Mouse (Mus musculus): ENCODE measurements around the gene Zfp592.
"Not testable (repeated sequence)": the region's sequence is repeated elsewhere in the genome, so short reads cannot be mapped to it uniquely, and the experiment has no call there.

Zfp592 gene

DNA sequence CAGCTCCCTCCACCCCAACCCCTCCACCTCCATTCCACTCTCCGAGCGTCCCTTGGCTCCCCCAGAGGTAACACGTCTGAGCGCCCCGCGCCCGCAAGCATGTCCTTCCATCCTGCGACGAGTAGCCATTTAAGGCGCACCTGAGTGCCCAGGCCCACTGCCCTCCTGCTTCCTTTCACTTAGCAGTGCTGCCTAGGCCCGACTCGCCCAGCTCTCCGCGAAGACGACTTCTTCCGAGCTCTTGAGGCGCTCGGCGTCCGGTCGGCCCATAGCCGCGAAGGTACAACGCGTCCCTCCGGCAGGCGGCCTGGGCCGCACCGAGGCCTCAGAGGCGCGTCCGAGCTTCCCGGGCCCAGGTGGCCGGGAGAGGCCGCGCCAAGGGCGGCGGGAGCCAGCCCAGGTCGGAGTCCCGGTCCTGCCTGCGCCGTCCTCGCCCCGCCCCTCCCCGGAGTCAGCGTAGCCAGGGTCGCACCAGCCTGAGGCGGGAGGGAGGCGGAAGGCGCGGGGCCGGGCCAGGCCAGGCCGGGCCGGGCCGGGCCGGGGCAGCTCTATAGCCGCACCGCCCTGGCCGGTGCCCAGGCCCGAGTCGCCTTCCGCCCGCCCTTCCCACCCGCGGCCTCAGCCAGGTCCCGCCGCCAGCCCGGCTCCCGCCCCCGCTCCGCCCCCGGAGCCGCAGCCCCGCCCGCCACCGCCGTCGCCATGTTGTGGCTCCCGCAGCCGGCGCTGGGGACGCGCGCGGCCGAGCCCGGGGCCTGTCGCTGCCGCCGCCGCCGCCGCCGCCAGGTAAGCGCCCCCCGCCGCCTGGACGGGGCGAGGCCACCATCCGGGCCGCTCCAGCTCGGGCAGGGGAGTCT is at the start of gene Zfp592:
Gene Zfp592, plus strand, starts transcription at position 702 of the 854 bp plus-strand sequence.
- DNase-seq, result peak; percentile 89

DNA sequence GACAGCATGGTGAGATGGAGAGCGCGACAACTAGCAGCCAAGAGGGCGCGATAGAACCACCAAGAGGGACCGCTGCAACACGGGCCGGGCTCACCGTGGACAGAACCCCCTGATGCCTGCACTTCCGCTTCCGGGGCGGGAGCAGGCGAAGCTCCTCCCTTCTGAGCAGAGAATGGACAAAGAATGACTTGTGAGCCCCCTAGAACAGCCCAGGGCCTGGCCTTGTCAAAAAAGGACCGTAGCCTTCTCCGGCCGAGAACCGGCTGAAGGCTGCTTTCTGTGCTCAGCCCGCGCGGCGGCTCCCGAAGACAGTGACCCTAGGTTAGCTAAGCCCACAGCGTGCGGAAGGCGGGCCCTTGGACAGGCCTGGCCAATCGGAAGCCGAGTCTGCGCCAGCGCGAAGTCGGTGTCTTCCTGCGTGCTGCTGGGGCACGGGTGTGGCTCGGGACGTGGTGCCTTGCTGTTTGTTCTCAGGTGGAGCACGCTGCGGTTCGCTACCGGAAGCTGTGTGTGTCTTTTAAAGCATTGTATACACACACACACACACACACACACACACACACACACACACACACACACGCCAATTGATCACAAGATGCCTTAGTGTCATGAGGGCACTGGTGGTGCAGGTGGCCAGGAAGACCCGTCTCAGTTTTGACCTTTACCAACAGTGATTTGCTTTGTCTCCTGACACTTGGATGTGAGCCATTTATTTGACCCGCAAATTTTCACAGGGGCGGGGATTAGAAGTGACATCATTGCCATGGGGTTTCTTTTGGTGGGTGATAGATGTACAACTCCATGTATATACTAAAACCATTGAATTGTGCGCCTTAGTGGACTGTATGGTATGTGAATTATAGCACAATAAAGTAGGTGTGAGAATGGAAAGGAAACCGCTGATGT is 45.8 kb upstream of the Zfp592 start, which contains the start of gene Sec11a:
Gene Sec11a, minus strand, starts transcription at position 336 of the 906 bp plus-strand sequence.
- DNase-seq, result peak; percentile 92

DNA sequence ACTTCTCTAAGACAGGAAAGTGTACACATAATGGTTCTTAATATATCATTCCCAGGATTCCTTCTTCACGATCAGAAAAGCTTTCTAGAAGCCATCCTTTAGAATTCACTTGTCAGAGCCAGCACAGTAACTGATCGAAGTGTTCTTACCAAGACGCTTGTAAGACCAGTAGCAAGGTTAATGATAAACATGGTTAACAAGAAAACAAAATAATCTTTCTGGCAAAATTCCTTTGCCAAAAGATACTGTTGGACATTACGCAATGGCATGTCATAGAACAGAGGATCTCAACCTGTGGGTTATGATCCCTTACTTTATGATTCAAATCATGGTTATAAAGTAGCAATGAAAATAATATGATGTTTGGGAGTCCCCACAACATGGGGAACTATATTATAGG is 42.0 kb upstream of the Zfp592 start:
- DNase-seq, result no peak

DNA sequence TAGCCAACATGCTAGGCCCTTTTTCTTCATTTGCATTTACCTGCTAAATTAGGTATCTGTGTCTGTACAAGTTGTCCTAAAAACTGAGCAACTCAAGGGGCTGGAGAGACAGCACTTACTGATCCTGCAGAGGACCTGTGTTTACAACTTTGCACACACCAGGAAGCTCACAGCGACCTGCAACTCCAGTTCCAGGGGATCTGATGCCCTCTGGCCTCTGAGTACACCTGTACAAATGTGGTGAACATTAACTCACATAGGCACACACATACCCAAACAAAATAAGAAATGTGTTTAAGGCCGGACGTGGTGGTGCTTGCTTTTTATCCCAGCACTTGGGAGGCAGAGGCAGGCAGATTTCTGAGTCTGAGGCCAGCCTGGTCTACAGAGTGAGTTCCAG is 41.3 kb upstream of the Zfp592 start:
- no peak for DNase-seq

DNA sequence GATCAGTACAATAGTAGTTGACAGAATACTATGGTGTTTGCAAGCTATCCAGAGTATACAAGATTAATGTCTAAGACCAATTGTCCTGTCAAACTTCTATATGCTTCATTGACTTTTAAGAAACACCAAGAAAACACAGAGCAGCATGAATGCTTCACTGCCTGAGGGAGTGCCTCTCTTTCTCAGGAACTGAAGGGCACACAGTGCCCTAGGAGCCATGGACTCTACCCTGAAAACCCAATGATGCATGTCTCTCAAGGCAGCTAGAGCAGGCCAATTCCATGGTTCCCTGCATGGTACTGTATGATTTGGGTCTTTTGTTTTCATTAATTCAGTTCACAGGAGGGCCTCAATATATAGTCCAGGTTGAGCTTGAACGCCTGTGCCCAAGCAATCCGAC is 39.2 kb upstream of the Zfp592 start:
- DNase-seq, result no peak

DNA sequence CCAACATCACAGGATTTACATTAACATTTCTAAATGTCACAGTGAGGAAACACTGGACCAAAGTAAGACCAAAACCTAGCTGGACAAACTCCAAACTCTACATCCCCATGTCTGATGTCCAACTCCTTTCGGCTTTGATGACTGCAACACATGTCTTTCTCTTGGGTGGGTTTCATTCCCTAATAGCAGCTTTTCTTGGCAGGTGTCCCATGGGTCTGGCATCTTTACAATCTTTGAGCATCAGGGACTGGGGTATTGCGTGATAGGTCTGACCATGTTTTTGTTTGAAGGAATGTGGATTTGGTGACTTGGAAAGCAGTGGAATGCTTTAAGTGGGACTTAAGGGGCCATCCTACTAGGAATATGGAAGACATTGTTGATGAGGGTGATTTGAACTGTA is 36.6 kb upstream of the Zfp592 start:
- no peak for DNase-seq

DNA sequence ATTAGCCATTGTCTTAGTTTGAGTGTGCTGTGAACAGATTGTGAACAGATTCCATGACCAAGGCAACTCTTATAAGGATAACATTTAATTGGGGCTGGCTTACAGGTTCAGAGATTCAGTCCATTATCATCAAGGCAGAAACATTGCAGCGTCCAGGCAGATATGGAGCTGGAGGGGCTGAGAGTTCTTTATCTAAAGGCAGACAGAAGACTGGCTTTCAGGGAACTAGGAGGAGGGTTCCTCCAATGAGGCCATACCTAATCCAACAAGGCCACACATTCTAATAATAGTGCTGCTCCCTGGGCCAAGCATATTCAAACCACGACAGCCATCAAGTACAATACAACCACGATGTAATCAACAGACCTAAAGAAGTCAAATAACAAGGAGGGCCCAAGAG is 34.5 kb upstream of the Zfp592 start:
- no peak for DNase-seq

DNA sequence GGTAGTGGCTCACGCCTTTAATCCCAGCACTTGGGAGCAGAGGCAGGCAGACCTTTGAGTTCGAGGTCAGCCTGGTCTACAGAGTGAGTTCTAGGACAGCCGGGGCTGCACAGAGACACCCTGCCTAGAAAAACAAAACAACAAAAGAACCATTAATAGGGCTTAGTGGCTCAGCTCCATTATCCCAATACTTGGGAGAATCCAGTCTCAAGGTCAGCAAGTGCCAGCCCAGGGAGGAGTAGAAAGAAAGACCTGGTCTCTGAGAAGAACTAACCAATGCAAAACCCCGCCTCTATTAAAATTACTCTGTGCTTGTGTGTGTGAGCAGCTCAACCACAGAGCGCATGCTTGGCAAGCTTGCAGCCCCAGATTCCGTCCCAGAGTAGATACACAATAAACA is 30.7 kb upstream of the Zfp592 start:
- DNase-seq, result no peak

DNA sequence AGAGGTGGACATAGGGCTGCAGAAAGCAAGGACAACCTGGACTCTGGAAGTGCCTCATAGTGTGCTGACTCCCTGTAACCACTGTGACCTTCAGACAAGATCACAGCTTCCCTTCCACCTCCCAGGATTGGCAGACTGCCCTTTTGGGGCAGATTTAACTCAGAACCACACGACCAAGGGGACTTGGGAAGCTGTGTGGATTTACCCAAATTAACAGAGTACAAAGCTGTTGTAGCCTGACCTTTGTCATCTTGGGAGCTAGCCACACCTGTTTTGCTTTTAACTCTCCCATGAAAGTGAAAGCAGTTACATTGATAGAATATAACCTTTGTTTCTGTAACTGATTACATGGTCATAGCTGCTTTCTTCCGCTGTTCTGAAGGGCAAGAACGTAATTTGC is 22.6 kb upstream of the Zfp592 start:
- DNase-seq, result no peak

DNA sequence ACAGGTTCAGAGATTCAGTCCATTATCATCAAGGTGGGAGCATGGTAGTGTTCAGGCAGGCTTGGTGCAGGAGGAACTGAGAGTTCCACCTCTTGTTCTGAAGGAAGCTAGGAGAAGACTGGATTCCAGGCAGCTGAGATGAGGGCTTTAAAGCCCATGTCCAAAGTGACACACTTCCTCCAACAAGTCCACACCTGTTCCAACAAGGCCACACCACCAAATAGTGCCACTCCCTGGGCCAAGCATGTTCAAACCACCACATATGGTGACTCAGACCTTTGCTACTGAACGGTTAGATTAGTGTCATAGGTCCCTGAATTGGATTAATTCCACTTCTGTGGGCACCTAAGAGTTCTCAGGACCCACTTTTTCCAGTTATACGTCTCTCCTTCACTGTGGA is 22.1 kb upstream of the Zfp592 start:
- no peak for DNase-seq

DNA sequence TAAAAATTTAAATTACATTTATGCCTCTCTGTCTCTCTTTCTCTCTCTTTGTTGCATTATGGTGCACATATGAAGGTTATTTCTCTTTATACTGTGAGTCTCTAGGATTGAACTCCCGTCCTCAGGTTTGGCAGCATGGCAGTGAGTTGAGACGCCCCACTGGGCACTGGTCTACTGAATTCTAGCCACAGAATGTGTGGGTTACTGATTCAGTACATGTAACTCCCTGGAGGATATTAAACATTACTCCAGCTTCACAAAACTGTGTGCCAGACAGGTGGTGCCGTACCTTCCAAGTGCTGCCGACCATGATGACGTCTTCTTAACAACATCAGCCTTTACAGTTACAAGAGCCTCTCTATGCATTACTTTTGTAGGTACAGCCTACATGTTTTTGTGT is 21.4 kb upstream of the Zfp592 start:
- DNase-seq, result no peak

DNA sequence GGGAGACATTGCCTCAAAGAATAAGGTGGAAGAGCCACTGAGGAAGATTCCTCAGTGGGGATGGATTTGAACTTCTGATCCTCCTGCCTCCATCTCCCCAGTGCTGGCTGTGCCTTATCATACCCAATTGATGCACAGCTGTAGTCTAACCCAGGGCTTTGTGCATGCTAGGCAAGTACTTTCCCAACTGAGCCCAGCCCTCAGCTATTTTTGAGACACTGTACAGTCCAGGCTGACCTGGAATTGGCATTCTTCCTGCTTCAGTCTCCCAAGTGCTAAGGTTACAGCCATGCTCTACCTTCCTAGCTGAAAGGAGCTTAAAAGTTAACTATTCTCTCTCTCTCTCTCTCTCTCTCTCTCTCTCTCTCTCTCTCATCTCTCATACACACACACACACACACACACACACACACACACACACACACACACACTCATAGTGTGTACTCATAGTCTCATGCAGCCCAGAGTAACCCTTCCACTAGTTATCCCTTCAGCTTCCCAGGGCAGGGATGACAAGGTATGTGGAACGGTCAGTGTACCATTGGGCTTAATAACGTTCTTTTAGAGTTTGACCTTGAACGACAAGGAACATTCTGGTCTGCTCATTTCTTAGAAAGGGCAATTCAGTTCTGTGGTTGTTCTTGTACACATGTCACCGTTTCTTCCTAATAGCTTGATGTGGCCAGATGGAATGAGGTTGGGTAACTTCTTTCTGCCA is 20.4 kb upstream of the Zfp592 start:
- not testable (repeated sequence) for DNase-seq

DNA sequence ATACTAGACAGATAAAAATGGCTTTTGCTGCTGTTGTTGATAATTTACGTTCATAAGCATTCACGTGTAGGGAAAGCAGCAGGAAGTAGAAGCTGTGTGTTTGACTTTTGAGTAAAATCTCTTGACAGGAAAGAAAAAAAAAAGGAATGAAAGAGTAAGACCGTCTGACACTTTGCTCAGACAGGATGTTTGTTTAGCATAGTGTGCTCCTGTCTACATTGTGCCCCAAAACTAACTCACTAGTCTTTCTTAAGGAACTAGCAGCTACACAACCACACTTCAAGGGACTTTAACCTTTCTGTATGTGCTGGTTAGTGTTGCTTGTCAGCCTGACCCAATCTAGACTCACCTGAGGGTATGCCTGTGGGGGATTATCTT is 19.9 kb upstream of the Zfp592 start:
- DNase-seq, result not testable (repeated sequence)

DNA sequence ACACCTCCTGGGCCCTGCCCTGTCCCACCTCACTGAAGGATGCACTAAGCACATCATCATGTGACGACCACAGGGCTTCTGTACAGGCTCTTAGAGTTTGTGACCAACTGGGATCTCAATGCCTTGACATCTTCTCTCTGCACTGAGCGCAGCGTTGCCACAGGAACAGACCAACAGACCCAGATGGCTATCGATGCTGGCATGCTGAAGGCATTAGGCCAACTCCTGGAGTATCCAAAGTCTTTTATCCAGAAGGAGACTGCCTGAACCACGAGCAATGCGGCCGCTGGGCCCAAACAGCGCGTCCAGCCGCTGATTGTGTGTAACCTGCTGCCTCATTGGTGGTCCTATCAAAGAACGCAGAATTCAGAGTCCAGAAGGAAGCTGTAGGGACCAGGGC is 12.9 kb upstream of the Zfp592 start:
- no peak for DNase-seq

DNA sequence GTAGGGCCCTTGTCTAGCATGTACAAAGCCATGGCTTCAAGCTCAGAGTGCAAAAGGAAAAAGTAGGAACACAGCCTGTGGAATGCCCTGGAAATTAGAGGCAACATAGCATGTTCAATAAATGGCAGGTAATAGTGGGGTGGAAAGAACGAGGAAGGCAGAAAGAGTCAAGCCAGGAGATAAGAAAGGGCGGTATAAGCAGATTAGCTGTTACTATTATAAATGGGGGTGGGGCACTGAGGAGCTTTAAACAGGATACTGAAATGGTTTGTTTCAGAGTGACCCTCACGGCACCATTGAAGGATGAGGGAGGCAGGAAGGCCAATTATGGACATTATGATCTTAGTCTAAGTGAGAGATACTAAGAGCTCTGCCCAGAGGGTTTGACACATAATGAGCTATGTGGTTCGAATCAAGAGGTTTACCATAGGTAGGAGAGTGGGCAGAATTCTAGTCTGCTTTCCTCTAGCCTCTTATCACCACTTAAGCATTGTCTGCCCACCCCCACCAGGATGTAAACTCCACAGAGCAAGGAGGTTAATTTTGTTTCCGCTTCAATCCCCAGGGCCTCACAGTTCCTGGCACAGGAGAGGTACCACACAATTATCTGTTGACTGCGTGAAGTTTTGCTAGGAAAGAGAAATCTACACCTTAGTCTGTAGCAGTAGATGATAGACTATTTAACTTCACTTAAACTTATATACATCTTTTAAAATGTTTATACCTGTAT is 6.9 kb upstream of the Zfp592 start:
- no peak for DNase-seq

DNA sequence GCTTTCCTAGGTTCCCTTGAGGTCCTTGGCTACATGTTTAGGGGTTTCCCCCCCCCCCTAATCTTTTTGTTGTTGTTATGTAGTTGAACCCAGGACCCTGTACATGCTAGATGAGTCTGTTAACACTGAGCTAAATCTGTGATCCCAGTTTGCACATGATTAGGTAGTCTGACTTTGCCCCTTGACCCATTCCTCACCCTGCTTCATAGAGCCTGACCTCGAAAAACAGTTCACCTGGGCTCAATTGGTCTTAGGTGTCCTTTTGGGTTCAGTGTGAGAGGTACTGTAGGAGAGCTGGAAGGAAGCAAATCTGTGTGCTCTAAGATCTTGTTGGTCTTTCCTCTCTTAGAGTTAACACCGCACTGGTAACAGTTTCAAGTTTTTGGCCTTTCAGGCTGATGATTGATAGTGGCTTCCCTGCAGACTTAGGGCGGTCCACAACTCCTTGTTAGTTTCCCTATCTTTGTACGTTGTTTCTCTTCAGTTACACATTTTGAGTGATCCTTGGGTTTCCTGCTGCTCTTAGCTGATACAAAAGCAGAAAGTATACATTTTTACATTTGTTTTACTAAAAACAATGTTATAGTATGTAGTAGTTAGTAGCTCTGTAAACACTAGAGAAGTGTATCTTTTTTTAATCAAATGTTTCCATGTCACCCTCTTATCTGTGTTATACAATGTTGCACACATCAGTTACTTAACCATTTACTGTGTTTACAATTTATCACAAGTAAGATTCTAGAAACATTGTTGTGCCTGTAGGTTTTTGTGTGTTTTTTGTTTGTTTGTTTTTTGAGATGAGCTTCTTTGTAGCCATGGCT is 5.5 kb upstream of the Zfp592 start:
- DNase-seq, result no peak

DNA sequence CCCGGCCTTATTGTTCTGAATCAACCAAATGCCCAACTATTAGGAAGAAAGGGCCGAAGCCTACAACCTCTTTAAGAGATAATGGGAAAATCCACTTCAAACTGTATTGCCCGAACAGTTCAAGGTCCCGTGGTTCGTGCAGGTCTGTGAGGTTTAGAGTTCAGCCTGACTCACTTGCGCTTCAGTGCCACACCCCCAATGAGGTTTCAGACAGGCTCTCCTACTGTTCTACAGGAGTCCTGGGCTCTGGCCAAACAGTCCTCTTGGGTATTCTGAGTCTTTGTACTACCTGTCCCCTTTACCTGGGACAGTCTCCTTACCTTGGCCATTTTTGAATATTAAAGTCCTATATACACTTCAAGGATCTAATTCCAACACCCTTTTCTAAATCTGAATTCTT is 3.2 kb upstream of the Zfp592 start:
- DNase-seq, result no peak

DNA sequence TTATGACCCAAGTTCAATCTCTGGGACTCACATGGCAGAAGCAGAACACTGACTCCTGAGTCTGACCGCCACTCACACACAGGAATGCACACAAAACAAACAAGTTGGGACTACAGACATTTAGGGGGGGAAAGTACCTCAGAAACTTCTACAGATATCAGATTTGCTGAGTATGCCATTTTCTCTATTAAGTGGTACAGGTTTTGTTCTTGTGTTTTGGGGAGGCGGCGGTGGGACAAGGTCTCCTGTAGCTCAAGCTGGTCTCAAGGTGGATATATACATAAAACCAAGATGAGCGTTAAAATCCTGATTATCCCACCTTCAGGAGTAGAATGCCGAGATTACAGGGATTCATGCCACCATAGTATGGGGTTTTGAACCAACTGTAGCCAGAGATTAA is 1.9 kb upstream of the Zfp592 start:
- DNase-seq, result no peak

DNA sequence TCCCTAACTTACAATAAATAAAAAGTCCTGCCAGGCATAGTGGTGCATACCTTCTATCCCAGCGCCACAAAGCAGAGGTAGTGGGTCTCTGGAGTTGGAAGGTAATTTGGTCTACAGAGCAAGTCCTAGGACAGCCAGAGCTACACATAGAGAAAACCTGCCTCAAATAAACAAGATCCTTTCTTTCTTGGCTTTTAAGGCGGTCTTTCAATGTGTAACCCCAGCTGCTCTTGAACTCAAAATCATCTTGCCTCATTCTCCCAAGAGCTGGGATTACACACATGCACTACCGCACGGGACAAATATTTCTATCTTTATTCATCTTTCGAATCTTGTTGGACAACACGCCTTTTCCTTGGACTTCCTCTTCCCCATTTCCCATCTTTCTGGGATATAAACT is 1.4 kb upstream of the Zfp592 start:
- DNase-seq, result no peak

DNA sequence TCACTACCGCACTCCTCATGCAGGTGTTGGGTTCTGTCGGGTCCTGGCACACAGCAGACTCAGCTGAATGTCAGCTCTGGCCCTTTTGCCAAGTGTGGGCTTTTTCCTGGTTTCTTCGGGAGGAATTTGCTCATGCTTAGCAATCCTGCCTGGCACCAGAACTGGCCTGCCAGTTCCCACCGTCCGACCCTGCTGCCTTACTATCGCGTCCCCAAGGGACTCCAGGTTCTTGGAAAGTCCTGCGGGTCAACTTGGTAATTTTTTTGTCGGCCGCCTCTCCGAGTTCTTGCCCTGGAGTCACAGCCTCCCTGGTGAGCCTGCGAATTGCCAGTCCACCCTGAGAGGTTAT is 876 bp upstream of the Zfp592 start:
- DNase-seq, result peak; percentile 25

DNA sequence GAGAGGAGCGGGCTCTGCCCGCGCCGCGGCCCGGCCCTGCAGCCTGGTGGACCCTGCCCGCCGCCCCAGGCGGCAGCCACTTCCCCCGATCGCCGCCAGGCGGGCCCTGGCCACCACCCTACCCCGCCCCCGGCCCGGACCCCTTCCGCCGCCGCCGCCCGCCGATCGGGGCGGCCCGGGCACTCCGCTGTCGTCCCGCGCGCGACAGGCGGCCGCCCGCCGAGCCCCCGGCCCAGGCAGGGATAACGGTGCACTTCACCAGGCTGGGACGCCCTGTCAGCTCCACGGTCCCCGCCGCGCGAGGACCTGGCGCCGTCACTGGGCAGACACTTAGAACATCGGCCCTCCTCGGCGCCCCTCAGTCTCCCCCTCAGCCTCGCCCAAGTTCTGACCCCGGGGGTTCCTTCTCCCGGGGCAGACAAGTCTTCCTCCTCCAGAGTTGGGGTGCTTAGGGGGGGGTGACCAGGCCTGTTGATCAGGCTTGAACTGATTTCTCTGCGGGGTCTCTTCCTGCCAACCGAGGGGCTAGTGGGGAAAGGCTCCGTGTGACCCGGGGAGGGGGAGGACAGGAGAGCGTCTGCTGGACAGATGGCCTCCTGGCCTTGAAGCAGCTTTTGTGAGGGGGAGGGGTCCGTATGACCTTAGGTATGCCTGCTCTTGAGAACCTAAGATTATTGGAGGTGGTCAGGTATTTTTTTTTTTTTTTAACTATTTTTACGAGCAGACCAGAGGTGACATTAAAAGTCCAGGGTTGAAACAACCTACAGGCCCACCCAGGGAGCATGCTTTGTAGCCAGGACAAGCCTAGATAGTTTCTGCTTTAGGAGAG is 567 bp downstream of the Zfp592 start:
- no peak for DNase-seq
